In genomic region chr10:104455549-104456351, GRCm38 (mm10) we compare ENCODE assay signal across 8 mouse cellular contexts.
DNase-seq lines count a peak whose midpoint lies in the region; ATAC-seq and TF ChIP-seq lines count a peak whose summit lies in the region.
"Had no signal": no experiment of that assay in that cellular context is flagged by ENCODE, and none has a peak within 500 bp of the region (broad histone marks: within the 10 kb centered on the region; RNA-seq: fewer than 3 reads in every experiment).

No protein-coding gene starts in this region.

- peak overlapping the region; percentile 2 for H3K9ac ChIP-seq in heart, embryonic 14.5 days (ENCODE audit: low read length)
- H3K9ac ChIP-seq in midbrain, embryonic 14.5 days (replicated peaks; ENCODE audit: low read length): peak overlapping the region; percentile 44; the same call in 1 of the 2 replicates

- TF ChIP-seq POLR2A in kidney, adult 2 months (IDR thresholded peaks at IDR 0.05; ENCODE audit: low read depth, low read length): no peak

- peak overlapping the region; percentile 44 for H3K4me2 ChIP-seq in heart, embryonic 14.5 days (ENCODE audit: low read length)
- H3K4me2 ChIP-seq in midbrain, embryonic 14.5 days (ENCODE audit: low read length): peak overlapping the region; percentile 49

- no peaks in the 10 kb centered on the region for H3K27me3 ChIP-seq in kidney, adult 2 months (replicated peaks; ENCODE audit: control insufficient read depth, insufficient read depth, low read length)
- no peaks in the 10 kb centered on the region for H3K27me3 ChIP-seq in heart, embryonic 14.5 days (ENCODE audit: control insufficient read depth, insufficient read depth, low read length)
- H3K27me3 ChIP-seq in midbrain, embryonic 14.5 days (ENCODE audit: control insufficient read depth, insufficient read depth, low read length): no peaks in the 10 kb centered on the region

- 7% methylated on average over 14 of the region's 14 CpGs for WGBS in kidney, adult 2 months
- WGBS in heart, embryonic 14.5 days: 33% methylated on average over 14 of the region's 14 CpGs
- 46% methylated on average over 14 of the region's 14 CpGs for WGBS in midbrain, embryonic 14.5 days

- H3K4me1 ChIP-seq in kidney, adult 2 months (ENCODE audit: control insufficient read depth, insufficient read depth, low read length): 0 out of 2 replicates have a peak, but pooled peaks cover 6% of the 10 kb centered on the region
- peaks cover 0 to 4% of the 10 kb centered on the region in 2 experiments; a peak in 1 of 4 replicates for H3K4me1 ChIP-seq in heart, embryonic 14.5 days (ENCODE audit: control insufficient read depth in 2 of 2, insufficient read depth in 2 of 2, low read length in 2 of 2)
- H3K4me1 ChIP-seq in midbrain, embryonic 14.5 days (ENCODE audit: control insufficient read depth, insufficient read depth, low read length): no peaks in the 10 kb centered on the region

- H3K4me3 ChIP-seq in kidney, adult 2 months (ENCODE audit: insufficient read depth, low read depth, low read length): peak overlapping the region; percentile 14; the same call in 1 of the 2 replicates
- peak overlapping the region; percentile 2 to 11; a peak in 3 of 4 replicates for H3K4me3 ChIP-seq in heart, embryonic 14.5 days (ENCODE audit: control insufficient read depth in 1 of 2, insufficient read depth in 1 of 2, low read depth in 1 of 2, low read length in 2 of 2)
- peak overlapping the region; percentile 22 for H3K4me3 ChIP-seq in midbrain, embryonic 14.5 days (replicated peaks; ENCODE audit: low read depth, low read length)

- H3K9me3 ChIP-seq in heart, embryonic 14.5 days (ENCODE audit: control insufficient read depth, low read length): no peaks in the 10 kb centered on the region; the same call in 1 of the 2 replicates
- no peaks in the 10 kb centered on the region for H3K9me3 ChIP-seq in midbrain, embryonic 14.5 days (ENCODE audit: control insufficient read depth, low read length)

- no peaks in the 10 kb centered on the region for H3K36me3 ChIP-seq in kidney, adult 2 months (ENCODE audit: control insufficient read depth, insufficient read depth, low read length)
- H3K36me3 ChIP-seq in heart, embryonic 14.5 days (ENCODE audit: control insufficient read depth, insufficient read depth, low read length): no peaks in the 10 kb centered on the region
- H3K36me3 ChIP-seq in midbrain, embryonic 14.5 days (ENCODE audit: control insufficient read depth, insufficient read depth, low read length): no peaks in the 10 kb centered on the region

- no peak for ATAC-seq in heart, embryonic 14.5 days (ENCODE audit: insufficient number of reproducible peaks, insufficient read depth, low FRiP score, low read depth)
- ATAC-seq in midbrain, embryonic 14.5 days (ENCODE audit: low FRiP score, low TSS enrichment): no peak
- ATAC-seq in activated CD4-positive, CD25-positive, alpha-beta regulatory T cell, adult 4 months: no peak

- peak; percentile 50 for DNase-seq in kidney, adult 2 months
- DNase-seq in kidney, postnatal 25 days: no peak
- peak; percentile 14 for DNase-seq in embryo, embryonic 10.5 days (ENCODE audit: low spot score)
- DNase-seq in midbrain, embryonic 14.5 days: peak; percentile 31
- DNase-seq in B cell, adult 2 months: no peak

- TF ChIP-seq CTCF in kidney, adult 2 months (conservative IDR thresholded peaks at IDR 0.05; ENCODE audit: insufficient read depth, insufficient read length, low read depth, low read length): no peak

- no peak overlapping the region for H3K27ac ChIP-seq in kidney, adult 2 months (ENCODE audit: insufficient read depth, low read depth, low read length)
- H3K27ac ChIP-seq in heart, embryonic 14.5 days (replicated peaks in 1 of 2; ENCODE audit: control insufficient read depth in 1 of 2, insufficient read depth in 1 of 2, low read depth in 2 of 2, low read length in 2 of 2): peak overlapping the region; percentile 58 to 60
- no peak overlapping the region; the same call in 1 of the 2 replicates for H3K27ac ChIP-seq in midbrain, embryonic 14.5 days (replicated peaks; ENCODE audit: low read depth, low read length)
- H3K27ac ChIP-seq: macrophage had no signal

Comparison
In these comparisons a context has a peak if more than half of its experiments do, and no peak if none do; other contexts are left out.
1. DNase-seq: peak in kidney, adult 2 months (single experiment), embryo, embryonic 10.5 days (single experiment) and midbrain, embryonic 14.5 days (single experiment); none in kidney, postnatal 25 days (0 of 2) and B cell, adult 2 months (0 of 2).
2. H3K27ac ChIP-seq: peak in heart, embryonic 14.5 days (2 of 2); none in kidney, adult 2 months (single experiment) and midbrain, embryonic 14.5 days (single experiment).
3. Peak in every context shown above with its lines, with median percentiles within 50 percentile points of each other: H3K4me3 ChIP-seq.